Mouse (Mus musculus) urinary bladder, postnatal 4 days (tissue): Measurements from ENCODE around the gene Dnajb14.
A peak's percentile ranks its signal among the peaks of the same experiment; 100 is the strongest.
"Not testable (repeated sequence)": the region's sequence is repeated elsewhere in the genome, so short reads cannot be mapped to it uniquely, and the experiment has no call there.

Experiments
- DNase-seq, 2 experiments: peaks; one replicate each; pipeline ENCODE4 v3.0.0; 2021 to 2022; ENCODE audit warnings: low spot score in 2 of 2

Gene Dnajb14

DNA sequence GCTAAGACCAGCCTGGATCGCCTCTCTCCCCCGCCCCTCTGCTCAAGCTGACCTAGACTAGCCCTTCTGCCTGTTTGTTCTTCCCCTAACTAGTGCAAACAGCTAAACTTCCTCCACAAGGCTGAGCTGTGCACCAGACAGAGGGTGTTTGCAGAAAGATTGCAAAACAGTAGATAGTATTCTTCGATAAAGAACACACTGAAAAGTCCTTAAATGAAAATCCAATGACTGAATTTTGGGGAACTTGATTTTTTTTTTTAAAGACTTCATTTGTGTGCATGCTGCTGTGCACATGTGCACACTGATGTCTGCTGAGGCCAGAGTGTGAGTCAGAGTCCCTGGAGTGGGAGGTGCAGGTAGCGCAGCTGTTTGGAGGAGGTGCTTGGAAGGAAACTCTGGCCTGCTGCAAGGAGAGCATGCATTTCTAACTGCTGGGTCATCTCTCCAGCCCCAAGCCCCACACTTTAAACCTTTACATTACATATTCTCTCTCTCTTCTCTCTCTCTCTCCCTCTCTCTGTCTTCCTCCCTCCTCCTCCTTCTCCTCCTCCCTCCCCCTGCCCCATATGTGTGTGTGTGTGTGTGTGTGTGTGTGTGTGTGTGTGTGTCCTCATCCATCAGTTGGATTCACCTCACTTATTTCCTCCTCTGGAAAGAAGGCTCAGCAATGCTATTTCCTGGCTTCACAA lies 84.9 kb downstream of the Dnajb14 start:
- peak in 1 of 2 experiments; percentile 42 for DNase-seq

DNA sequence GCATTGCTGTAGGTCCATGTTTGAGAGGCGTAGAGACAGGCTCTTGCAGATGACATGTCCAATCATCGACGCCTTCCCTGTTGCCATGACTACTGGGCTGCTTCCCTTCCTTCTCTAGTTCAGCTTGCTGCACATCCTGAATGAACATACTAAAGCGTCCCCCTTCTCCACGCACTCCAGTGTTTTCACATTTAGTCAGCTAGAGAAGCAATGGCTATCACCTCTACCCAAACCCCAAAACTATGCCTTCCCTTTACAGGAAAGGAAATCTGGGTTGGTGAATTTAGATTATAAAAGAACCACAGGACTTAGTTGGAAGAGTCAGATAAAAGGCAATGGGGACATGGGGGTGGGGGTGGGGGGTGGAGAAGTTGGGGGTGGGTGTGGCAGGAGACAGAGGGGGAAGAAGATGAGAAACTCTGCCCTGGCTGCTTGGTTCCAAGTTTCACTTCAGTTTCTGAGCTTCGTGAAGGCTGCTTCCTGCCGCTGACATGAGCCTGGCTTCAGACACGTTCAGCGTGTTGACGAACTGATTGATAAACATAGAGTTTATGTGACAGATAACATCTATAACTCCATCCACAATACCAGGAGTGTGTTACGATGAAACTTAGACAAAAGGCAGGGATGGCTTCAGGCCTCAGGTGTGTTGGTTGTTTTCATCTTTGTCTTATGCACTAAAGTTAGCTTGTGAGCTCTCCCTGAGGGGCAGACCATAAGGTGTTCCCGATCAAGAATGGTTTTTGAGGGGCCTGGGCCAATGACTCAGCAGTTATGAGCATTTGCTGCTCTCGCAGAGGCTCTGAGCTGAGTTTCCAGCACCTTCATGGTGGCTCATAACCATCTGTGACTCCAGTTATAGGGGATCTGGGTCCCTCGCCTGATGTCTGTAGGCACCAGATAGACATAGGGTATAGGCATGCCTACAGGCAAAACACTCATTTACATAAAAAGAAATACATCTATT lies 85.7 kb downstream of the Dnajb14 start:
- DNase-seq, result no peak

DNA sequence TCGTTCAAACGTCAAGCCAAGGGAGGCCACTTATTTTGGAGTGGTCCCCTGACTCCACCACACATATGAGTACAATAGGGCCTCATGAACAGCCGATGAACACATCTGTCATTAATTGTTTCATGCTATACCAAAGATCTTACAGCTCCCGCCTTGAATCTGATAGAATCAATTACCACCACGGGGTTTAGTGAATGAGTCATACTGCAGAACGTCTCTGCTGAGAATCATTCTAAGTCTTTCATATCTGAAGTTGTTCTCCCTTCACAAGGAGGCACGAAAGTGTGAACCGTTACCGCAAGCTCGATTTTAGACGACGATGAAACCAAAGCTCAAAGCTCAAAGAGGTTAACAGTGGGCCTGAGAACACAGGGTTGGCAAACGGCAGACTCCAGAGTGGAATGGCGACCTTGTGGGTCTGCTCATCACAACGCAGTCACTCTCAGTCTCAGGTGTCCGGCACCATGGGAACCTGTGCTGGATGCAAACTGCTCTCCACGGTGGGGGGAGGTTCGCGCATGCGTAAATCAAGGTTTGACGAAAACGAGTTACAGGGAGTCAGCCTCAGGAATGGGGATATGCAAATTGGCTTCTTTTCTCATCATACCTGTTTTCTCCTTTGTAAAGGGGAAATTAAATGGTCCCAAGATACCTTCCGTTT lies 86.9 kb downstream of the Dnajb14 start:
- DNase-seq, result no peak

DNA sequence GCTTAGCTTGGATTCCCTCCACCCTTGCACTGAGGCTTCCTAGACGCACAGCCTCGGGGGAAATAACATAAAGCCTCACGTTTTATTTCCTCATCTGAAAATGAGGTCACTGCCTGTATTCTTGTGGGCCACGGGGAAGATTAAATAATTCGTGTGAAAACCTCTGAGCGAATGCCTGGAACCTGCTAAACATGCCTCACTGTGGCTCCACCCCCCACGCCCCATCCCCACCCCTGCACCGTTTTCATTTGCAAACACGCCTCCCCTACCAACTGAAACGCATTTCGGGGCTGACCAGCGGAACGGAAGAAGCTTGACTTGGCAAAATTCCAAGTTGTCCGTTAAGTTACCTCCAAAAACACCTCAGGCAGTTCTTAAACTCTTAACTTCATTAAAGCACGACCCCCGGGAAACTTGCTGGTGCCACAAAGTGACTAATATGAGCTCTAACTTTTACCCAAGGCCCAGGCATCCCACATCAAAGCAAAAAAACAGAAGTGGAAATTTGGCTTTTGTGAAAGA lies 88.1 kb downstream of the Dnajb14 start:
- no peak for DNase-seq

DNA sequence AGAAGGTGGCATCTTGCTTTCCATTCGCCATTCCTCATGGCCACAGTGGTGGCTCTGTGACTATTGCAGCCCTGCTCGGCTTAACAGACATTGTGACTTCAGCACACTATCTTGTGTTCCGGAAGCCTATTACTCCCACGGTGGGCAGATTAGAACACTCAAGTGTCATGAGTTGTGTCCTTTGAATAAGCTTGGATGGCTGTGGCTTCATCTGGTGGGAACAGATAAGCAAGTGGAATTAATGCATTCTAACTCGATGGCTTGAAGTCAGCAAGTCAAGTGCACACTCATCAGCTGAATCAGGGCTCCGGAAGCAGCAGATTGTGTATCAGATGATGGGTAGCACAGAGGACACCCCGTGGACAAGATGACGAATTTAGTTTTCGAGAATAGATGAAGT lies 90.4 kb downstream of the Dnajb14 start:
- no peak for DNase-seq

DNA sequence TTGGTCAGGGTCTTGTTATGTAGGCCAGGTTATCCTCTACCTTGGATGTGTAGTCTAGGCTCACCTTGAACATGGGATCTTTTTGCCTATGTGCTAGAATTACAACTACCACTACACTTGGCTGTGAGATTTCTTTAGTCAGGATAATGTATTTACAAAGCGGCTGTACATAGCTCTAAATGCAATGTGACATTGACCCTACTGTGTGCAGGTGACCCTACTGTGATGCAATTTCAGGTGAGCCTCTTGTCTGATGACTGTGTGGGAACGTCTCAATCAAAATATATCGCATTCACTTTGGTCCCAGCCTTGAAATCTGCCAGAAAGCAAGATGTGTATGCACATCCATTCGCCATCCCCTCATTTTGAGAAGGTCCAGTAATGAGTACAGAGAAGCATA lies 90.9 kb downstream of the Dnajb14 start:
- no peak for DNase-seq

DNA sequence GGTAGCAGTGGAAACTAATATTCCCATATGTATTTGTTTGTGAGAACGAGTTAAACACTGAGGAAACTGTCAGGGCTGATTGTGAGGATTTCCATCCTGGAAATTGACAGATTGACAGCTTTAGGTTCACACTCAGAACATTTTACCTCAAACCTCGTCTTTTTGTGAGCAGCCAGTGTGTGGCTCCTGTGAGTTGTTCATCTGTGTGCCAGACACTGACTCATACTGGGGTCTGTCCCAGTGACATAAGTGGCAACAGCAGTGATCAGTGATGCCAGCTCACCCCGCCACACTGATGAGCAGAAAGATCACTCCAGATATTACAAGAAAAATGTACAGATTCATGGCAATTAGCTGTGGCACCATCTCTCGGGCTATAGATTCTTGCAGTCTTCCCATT lies 92.0 kb downstream of the Dnajb14 start:
- DNase-seq, result no peak

DNA sequence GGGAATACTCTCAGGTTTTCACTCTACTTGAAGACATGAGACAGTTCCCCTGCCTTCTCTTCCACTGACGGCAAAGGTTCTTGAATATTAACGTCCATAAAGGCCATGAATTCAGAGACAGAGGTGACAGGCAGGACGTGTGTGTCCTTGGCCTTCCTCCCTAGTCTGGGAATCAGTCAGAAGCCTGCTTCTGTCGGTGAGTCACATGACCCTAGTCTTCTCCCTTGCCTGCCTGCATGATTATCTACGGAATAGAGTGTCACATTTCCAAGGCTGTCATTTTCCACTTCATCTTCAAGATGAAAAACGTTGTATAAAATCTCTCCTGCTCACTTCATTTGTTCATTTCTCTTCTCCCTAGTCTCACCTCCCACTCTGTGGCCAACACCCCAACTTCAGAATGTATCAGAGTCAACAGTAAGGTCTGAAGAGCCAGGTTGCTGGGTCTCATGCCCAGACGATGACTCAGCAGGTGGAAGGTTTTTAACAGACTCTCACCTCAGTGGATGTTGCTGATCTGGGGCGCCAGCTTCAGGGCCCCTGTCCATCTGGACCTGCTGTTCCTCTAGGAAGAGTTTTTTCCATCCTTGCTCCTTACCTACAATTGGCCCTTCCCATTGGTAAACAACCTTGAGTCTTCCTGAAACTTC lies 94.4 kb downstream of the Dnajb14 start:
- DNase-seq, result no peak

DNA sequence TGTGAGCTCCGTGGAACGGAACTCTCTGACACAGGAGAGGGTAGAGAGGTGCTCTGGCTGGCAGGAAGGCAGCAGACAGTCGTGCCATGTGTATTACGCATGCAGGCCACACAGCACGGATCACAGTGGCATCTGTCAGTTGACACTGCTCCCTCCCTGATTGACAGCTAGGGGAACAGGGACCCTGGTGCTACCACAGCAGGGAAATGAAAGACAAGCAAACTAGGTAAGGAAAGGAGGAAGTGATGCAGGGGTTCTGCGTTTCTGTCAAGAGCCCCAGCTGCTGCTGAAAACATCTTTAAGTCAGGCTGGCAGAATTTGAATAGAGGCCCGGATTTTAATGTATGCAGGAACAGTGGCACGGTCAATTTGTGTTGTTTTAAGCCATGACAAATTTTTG lies 96.0 kb downstream of the Dnajb14 start:
- DNase-seq, result no peak

DNA sequence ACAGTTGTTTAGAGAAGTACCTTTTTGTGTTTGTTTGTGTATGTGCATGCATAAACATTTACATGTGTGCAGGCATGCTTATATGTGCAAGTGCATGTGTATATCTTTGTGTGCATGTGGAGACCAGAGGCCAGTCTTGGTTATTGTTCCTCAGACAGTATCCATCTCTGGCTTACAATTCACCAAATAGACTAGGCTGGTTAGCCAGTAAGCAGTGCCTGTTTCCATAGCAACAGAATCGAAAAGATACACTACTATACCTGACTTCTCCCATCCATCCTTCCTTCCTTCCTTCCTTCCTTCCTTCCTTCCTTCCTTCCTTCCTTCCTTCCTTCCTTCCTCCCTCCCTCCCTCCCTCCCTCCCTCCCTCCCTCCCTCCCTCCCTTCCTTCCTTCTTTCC lies 96.5 kb downstream of the Dnajb14 start:
- DNase-seq, result not testable (repeated sequence)
